Mouse (Mus musculus) heart, embryonic 13.5 days (tissue): Measurements from ENCODE around the gene Dnm2. TPM values are rescaled to one million over a fixed set of nuclear protein-coding genes. Genes with fewer than 3 reads are reported as not detected.
A peak's percentile ranks its signal among the peaks of the same experiment; 100 is the strongest.

Source experiments
- ATAC-seq: fragments of 200-750 bp; cut with Nextera tagmentation; 2 replicates; pipeline ENCODE4 v1.8.0; 2017; ENCODE audit warnings: moderate TSS enrichment; ENCODE audit not compliant: insufficient number of reproducible peaks, low FRiP score, low TSS enrichment; ENCODE audit errors: extremely low read depth
- H3K27ac ChIP-seq: fragments of 300-500 bp; sonication (generic); replicated peaks from 2 replicates; pipeline ENCODE4 v1.5.1; 2015; ENCODE audit warnings: moderate library complexity, mild to moderate bottlenecking, inconsistent platforms
- H3K27me3 ChIP-seq: fragments of 300-500 bp; sonication (generic); replicated peaks from 2 replicates; pipeline ENCODE4 v1.6.1; 2015; ENCODE audit warnings: mild to moderate bottlenecking, inconsistent platforms
- H3K36me3 ChIP-seq: fragments of 300-500 bp; sonication (generic); 2 replicates; pipeline ENCODE4 v1.6.1; 2015; ENCODE audit warnings: mild to moderate bottlenecking, inconsistent platforms
- H3K4me1 ChIP-seq: fragments of 300-500 bp; sonication (generic); 2 replicates; pipeline ENCODE4 v1.6.1; 2015; ENCODE audit warnings: inconsistent platforms
- H3K4me2 ChIP-seq: fragments of 300-500 bp; sonication (generic); 2 replicates; pipeline ENCODE4 v1.6.1; 2015; ENCODE audit warnings: inconsistent platforms, mild to moderate bottlenecking, moderate library complexity
- H3K4me3 ChIP-seq: fragments of 300-500 bp; sonication (generic); 2 replicates; pipeline ENCODE4 v1.5.1; 2015; ENCODE audit warnings: moderate library complexity, mild to moderate bottlenecking, inconsistent platforms
- H3K9ac ChIP-seq: fragments of 300-500 bp; sonication (generic); 2 replicates; pipeline ENCODE4 v1.6.1; 2015; ENCODE audit warnings: inconsistent platforms, mild to moderate bottlenecking, moderate library complexity
- H3K9me3 ChIP-seq: fragments of 300-500 bp; sonication (generic); 2 replicates; pipeline ENCODE4 v1.6.1; 2016; ENCODE audit warnings: inconsistent platforms
- WGBS: fragments of 180-500 bp; shearing (Covaris S2); methylation state at CpG from one replicate; pipeline ENCODE4 v1.1.7; 2015; ENCODE audit warnings: mixed read lengths; 5-methylcytosine and 5-hydroxymethylcytosine counted together
- polyA plus RNA-seq: library from polyadenylated mRNA; unstranded; fragments of >200 nt; fragmentation: Nextera tagmentation; extraction: Ambion mirVana; gene quantifications from 2 replicates; pipeline ENCODE4 v1.2.1, GENCODE M21; 2015

Gene Dnm2
- polyA plus RNA-seq, result 66.8 and 67.6 TPM in 2 replicates

- peak; percentile 97 for ATAC-seq
- H3K27me3 ChIP-seq, result no peaks in the 10 kb centered on the region
- peaks cover 18% of the 10 kb centered on the region for H3K36me3 ChIP-seq
- no peaks in the 10 kb centered on the region for H3K9me3 ChIP-seq
- peak within 1 kb of the TSS; percentile 83 for H3K4me2 ChIP-seq
- WGBS, result under 1% methylated on average over 82 of the region's 82 CpGs
- H3K4me3 ChIP-seq, result peak within 1 kb of the TSS; percentile 86
- H3K27ac ChIP-seq, result peak within 1 kb of the TSS; percentile 92
- H3K4me1 ChIP-seq, result peaks cover 38% of the 10 kb centered on the region
- peak within 1 kb of the TSS; percentile 92 for H3K9ac ChIP-seq
These were observed at the start of gene Dnm2 for GRCm38 (mm10) chr9:21424631-21425555. Dnm2 (plus strand) TSS chr9:21424908.

GRCm38 (mm10) chr9:21379195-21379594, 45.5 kb upstream of the Dnm2 start:
- Histone ChIP-seq H3K9me3 (no peaks in the 10 kb centered on the region), H3K4me2 (no peak overlapping the region), H3K9ac (peak overlapping the region; percentile 47; the same call in 1 of the 2 replicates), H3K27ac (no peak overlapping the region), H3K27me3 (no peaks in the 10 kb centered on the region), H3K36me3 (peaks cover 28% of the 10 kb centered on the region), H3K4me3 (no peak overlapping the region), H3K4me1 (peaks cover 46% of the 10 kb centered on the region)
- WGBS, result 55% methylated on average over 3 of the region's 3 CpGs
- no peak for ATAC-seq

GRCm38 (mm10) chr9:21380868-21381267, 43.8 kb upstream of the Dnm2 start:
- no peaks in the 10 kb centered on the region for H3K27me3 ChIP-seq
- no peaks in the 10 kb centered on the region for H3K9me3 ChIP-seq
- no peak overlapping the region for H3K4me2 ChIP-seq
- H3K27ac ChIP-seq, result no peak overlapping the region
- no peak overlapping the region for H3K4me3 ChIP-seq
- peaks cover 23% of the 10 kb centered on the region for H3K36me3 ChIP-seq
- no peak overlapping the region for H3K9ac ChIP-seq
- peaks cover 61% of the 10 kb centered on the region for H3K4me1 ChIP-seq
- ATAC-seq, result no peak

- peaks cover 42% of the 10 kb centered on the region for H3K4me1 ChIP-seq
- H3K9ac ChIP-seq, result no peak overlapping the region
- H3K36me3 ChIP-seq, result peaks cover 27% of the 10 kb centered on the region
- H3K4me3 ChIP-seq, result no peak overlapping the region
- H3K27ac ChIP-seq, result no peak overlapping the region
- H3K9me3 ChIP-seq, result no peaks in the 10 kb centered on the region
- ATAC-seq, result no peak
- H3K27me3 ChIP-seq, result no peaks in the 10 kb centered on the region
- no peak overlapping the region for H3K4me2 ChIP-seq
These were observed 40.7 kb upstream of the Dnm2 start for GRCm38 (mm10) chr9:21383966-21384365.

- 80% methylated on average over 10 of the region's 10 CpGs for WGBS
These were observed 32.0 kb upstream of the Dnm2 start for GRCm38 (mm10) chr9:21392646-21393175.

GRCm38 (mm10) chr9:21395692-21396091, 29.0 kb upstream of the Dnm2 start:
- H3K4me3 ChIP-seq, result no peak overlapping the region
- H3K27ac ChIP-seq, result no peak overlapping the region
- peaks cover 100% of the 10 kb centered on the region for H3K36me3 ChIP-seq
- no peak for ATAC-seq
- H3K4me2 ChIP-seq, result no peak overlapping the region
- no peaks in the 10 kb centered on the region for H3K27me3 ChIP-seq
- H3K4me1 ChIP-seq, result no peaks in the 10 kb centered on the region
- H3K9me3 ChIP-seq, result no peaks in the 10 kb centered on the region
- WGBS, result 84% methylated on average over 3 of the region's 3 CpGs
- no peak overlapping the region for H3K9ac ChIP-seq

More at GRCm38 (mm10) chr9:21392646-21393175, 32.0 kb upstream of the Dnm2 start:
- no peak overlapping the region for H3K27ac ChIP-seq
- no peaks in the 10 kb centered on the region for H3K4me1 ChIP-seq
- no peak overlapping the region for H3K9ac ChIP-seq
- no peaks in the 10 kb centered on the region for H3K9me3 ChIP-seq
- H3K27me3 ChIP-seq, result no peaks in the 10 kb centered on the region
- no peak overlapping the region for H3K4me2 ChIP-seq
- H3K36me3 ChIP-seq, result peaks cover 100% of the 10 kb centered on the region
- H3K4me3 ChIP-seq, result no peak overlapping the region
- ATAC-seq, result no peak

- Histone ChIP-seq H3K36me3 (peaks cover 99% of the 10 kb centered on the region), H3K27me3 (no peaks in the 10 kb centered on the region), H3K4me2 (no peak overlapping the region), H3K4me1 (peaks cover 5% of the 10 kb centered on the region), H3K27ac (no peak overlapping the region), H3K9me3 (no peaks in the 10 kb centered on the region), H3K4me3 (no peak overlapping the region), H3K9ac (no peak overlapping the region)
- no peak for ATAC-seq
- 74% methylated on average over 3 of the region's 3 CpGs for WGBS
These were observed 27.5 kb upstream of the Dnm2 start for GRCm38 (mm10) chr9:21397170-21397569.

GRCm38 (mm10) chr9:21401042-21401441, 23.7 kb upstream of the Dnm2 start:
- H3K4me1 ChIP-seq, result peaks cover 17% of the 10 kb centered on the region
- H3K27ac ChIP-seq, result no peak overlapping the region
- H3K27me3 ChIP-seq, result no peaks in the 10 kb centered on the region
- WGBS, result 94% methylated on average over 9 of the region's 9 CpGs
- peaks cover 99% of the 10 kb centered on the region for H3K36me3 ChIP-seq
- no peak overlapping the region for H3K9ac ChIP-seq
- no peak overlapping the region for H3K4me2 ChIP-seq
- no peak overlapping the region for H3K4me3 ChIP-seq
- no peak for ATAC-seq
- H3K9me3 ChIP-seq, result no peaks in the 10 kb centered on the region

- H3K27me3 ChIP-seq, result no peaks in the 10 kb centered on the region
These were observed 21.9 kb upstream of the Dnm2 start for GRCm38 (mm10) chr9:21402764-21403253.

GRCm38 (mm10) chr9:21403745-21404144, 21.0 kb upstream of the Dnm2 start:
- no peaks in the 10 kb centered on the region for H3K27me3 ChIP-seq
- no peak overlapping the region for H3K4me2 ChIP-seq
- H3K4me3 ChIP-seq, result no peak overlapping the region
- peaks cover 17% of the 10 kb centered on the region for H3K4me1 ChIP-seq
- WGBS, result 93% methylated on average over 5 of the region's 5 CpGs
- peaks cover 82% of the 10 kb centered on the region for H3K36me3 ChIP-seq
- no peak overlapping the region for H3K27ac ChIP-seq
- no peak for ATAC-seq
- no peak overlapping the region for H3K9ac ChIP-seq
- no peaks in the 10 kb centered on the region for H3K9me3 ChIP-seq

More at GRCm38 (mm10) chr9:21402764-21403253, 21.9 kb upstream of the Dnm2 start:
- Histone ChIP-seq H3K4me2 (no peak overlapping the region), H3K4me1 (peaks cover 17% of the 10 kb centered on the region), H3K9me3 (no peaks in the 10 kb centered on the region), H3K4me3 (no peak overlapping the region), H3K27ac (peak overlapping the region; percentile 32; the same call in 1 of the 2 replicates), H3K36me3 (peaks cover 91% of the 10 kb centered on the region), H3K9ac (no peak overlapping the region)
- 39% methylated on average over 11 of the region's 11 CpGs for WGBS
- ATAC-seq, result no peak

- H3K4me2 ChIP-seq, result no peak overlapping the region
- peaks cover 64% of the 10 kb centered on the region for H3K36me3 ChIP-seq
- no peak overlapping the region for H3K4me3 ChIP-seq
- no peak for ATAC-seq
- H3K27me3 ChIP-seq, result no peaks in the 10 kb centered on the region
- H3K4me1 ChIP-seq, result peaks cover 17% of the 10 kb centered on the region
- H3K9me3 ChIP-seq, result no peaks in the 10 kb centered on the region
- H3K9ac ChIP-seq, result no peak overlapping the region
- WGBS, result 64% methylated on average over 4 of the region's 4 CpGs
- H3K27ac ChIP-seq, result no peak overlapping the region
These were observed 19.2 kb upstream of the Dnm2 start for GRCm38 (mm10) chr9:21405525-21405924.
